Mouse (Mus musculus) MEL (cell line): Measurements from ENCODE around the gene 1110008P14Rik. TPM values are rescaled to one million over a fixed set of nuclear protein-coding genes. Genes with fewer than 3 reads are reported as not detected.
A peak's percentile ranks its signal among the peaks of the same experiment; 100 is the strongest.

Experiments used
- DNase-seq: peaks from one replicate; pipeline ENCODE4 v3.0.0; 2011; ENCODE audit warnings: low read depth, low spot score
- H3K27ac ChIP-seq: 2 replicates; pipeline ENCODE4 v1.5.1; 2012; ENCODE audit warnings: low read depth, mild to moderate bottlenecking, control low read depth, low read length, moderate library complexity; ENCODE audit not compliant: control insufficient read depth
- H3K27me3 ChIP-seq, 2 experiments: fragments of 150-350 bp in 1 of 2; sonication (generic) in 1 of 2; 2 replicates each; pipeline ENCODE4 v1.6.1; 2012; ENCODE audit warnings: low read length in 2 of 2, mild to moderate bottlenecking in 2 of 2, improper control_type of control experiment in 1 of 2, moderate library complexity in 1 of 2; ENCODE audit not compliant: insufficient read depth in 2 of 2, control insufficient read depth in 1 of 2
- H3K36me3 ChIP-seq, 2 experiments: 2 replicates each; pipeline ENCODE4 v1.6.1; 2012 to 2014; ENCODE audit warnings: low read length in 2 of 2, improper control_type of control experiment in 1 of 2, inconsistent platforms in 1 of 2, mild to moderate bottlenecking in 1 of 2; ENCODE audit not compliant: insufficient read depth in 2 of 2, control insufficient read depth in 1 of 2
- H3K4me1 ChIP-seq, 2 experiments: fragments of 150-350 bp in 1 of 2; sonication (generic) in 1 of 2; 2 replicates each; pipeline ENCODE4 v1.6.1; 2012; ENCODE audit warnings: low read length in 2 of 2, improper control_type of control experiment in 1 of 2, mild to moderate bottlenecking in 1 of 2; ENCODE audit not compliant: insufficient read depth in 2 of 2, control insufficient read depth in 1 of 2
- H3K4me3 ChIP-seq, 2 experiments: fragments of 150-350 bp in 1 of 2; sonication (generic) in 1 of 2; 2 replicates each; pipeline ENCODE4 v1.5.1; 2012; ENCODE audit warnings: low read depth in 2 of 2, low read length in 2 of 2, mild to moderate bottlenecking in 2 of 2, moderate library complexity in 2 of 2, control low read depth in 1 of 2, improper control_type of control experiment in 1 of 2; ENCODE audit not compliant: control insufficient read depth in 1 of 2, insufficient read depth in 1 of 2
- H3K79me2 ChIP-seq: 2 replicates; pipeline ENCODE4 v1.6.1; 2012; ENCODE audit warnings: mild to moderate bottlenecking, low read length, moderate library complexity; ENCODE audit not compliant: control insufficient read depth, poor library complexity, insufficient read depth
- H3K9ac ChIP-seq: 2 replicates; pipeline ENCODE4 v1.6.1; 2012; ENCODE audit warnings: low read depth, mild to moderate bottlenecking, control low read depth, low read length, moderate library complexity; ENCODE audit not compliant: control insufficient read depth, poor library complexity, severe bottlenecking
- H3K9me3 ChIP-seq: fragments of 150-350 bp; sonication (generic); replicated peaks from 2 replicates; pipeline ENCODE4 v1.6.1; 2012; ENCODE audit warnings: mild to moderate bottlenecking, low read length, improper control_type of control experiment, moderate library complexity; ENCODE audit not compliant: insufficient read depth
- BHLHE40 ChIP-seq: IDR thresholded peaks from 2 replicates; pipeline ENCODE4 v1.6.1; 2012; ENCODE audit warnings: low read depth, mild to moderate bottlenecking, inconsistent platforms, low read length, improper control_type of control experiment, borderline replicate concordance
- CHD1 ChIP-seq: IDR thresholded peaks from 2 replicates; pipeline ENCODE4 v1.6.1; 2012; ENCODE audit warnings: low read depth, mild to moderate bottlenecking, inconsistent platforms, low read length, improper control_type of control experiment
- CTCF ChIP-seq, 3 experiments: IDR thresholded peaks in 2 of 3; conservative IDR thresholded peaks in 1 of 3; 2 replicates each; pipeline ENCODE4 v1.5.1; 2011 to 2012; ENCODE audit warnings: low read length in 3 of 3, low read depth in 2 of 3, mild to moderate bottlenecking in 2 of 3, improper control_type of control experiment in 1 of 3, inconsistent platforms in 1 of 3, mixed read lengths in 1 of 3, moderate library complexity in 1 of 3; ENCODE audit not compliant: control insufficient read depth in 1 of 3, insufficient read depth in 1 of 3, poor library complexity in 1 of 3, severe bottlenecking in 1 of 3
- E2F4 ChIP-seq: IDR thresholded peaks from 2 replicates; pipeline ENCODE4 v1.6.1; 2011; ENCODE audit warnings: low read depth, low read length, improper control_type of control experiment, borderline replicate concordance
- ELF1 ChIP-seq: IDR thresholded peaks from 2 replicates; pipeline ENCODE4 v1.6.1; 2014; ENCODE audit warnings: low read depth, mild to moderate bottlenecking, inconsistent platforms, low read length, improper control_type of control experiment, moderate library complexity
- EP300 ChIP-seq, 2 experiments: IDR thresholded peaks; 2 replicates each; pipeline ENCODE4 v1.6.1; 2011; ENCODE audit warnings: improper control_type of control experiment in 2 of 2, low read length in 2 of 2, low read depth in 1 of 2, mild to moderate bottlenecking in 1 of 2
- GATA1 ChIP-seq: IDR thresholded peaks from 2 replicates; pipeline ENCODE4 v1.6.1; 2011; ENCODE audit warnings: low read depth, low read length, improper control_type of control experiment
- HCFC1 ChIP-seq: IDR thresholded peaks from 2 replicates; pipeline ENCODE4 v1.6.1; 2012; ENCODE audit warnings: low read depth, mild to moderate bottlenecking, inconsistent platforms, low read length, improper control_type of control experiment, moderate library complexity
- KAT2A ChIP-seq: conservative IDR thresholded peaks from 2 replicates; pipeline ENCODE4 v1.6.1; 2012; ENCODE audit warnings: low read depth, low read length, improper control_type of control experiment, inconsistent platforms
- MAX ChIP-seq: IDR thresholded peaks from 2 replicates; pipeline ENCODE4 v1.6.1; 2011; ENCODE audit warnings: low read length, improper control_type of control experiment
- MAZ ChIP-seq: IDR thresholded peaks from 2 replicates; pipeline ENCODE4 v1.6.1; 2012; ENCODE audit warnings: low read depth, mild to moderate bottlenecking, inconsistent platforms, low read length, improper control_type of control experiment
- MYB ChIP-seq: IDR thresholded peaks from 2 replicates; pipeline ENCODE4 v1.6.1; 2011; ENCODE audit warnings: mild to moderate bottlenecking, low read depth, low read length, improper control_type of control experiment
- MYC ChIP-seq: IDR thresholded peaks from 2 replicates; pipeline ENCODE4 v1.6.1; 2011; ENCODE audit warnings: low read depth, mild to moderate bottlenecking, low read length, improper control_type of control experiment, moderate library complexity
- NELFE ChIP-seq: IDR thresholded peaks from 2 replicates; pipeline ENCODE4 v1.6.1; 2011; ENCODE audit warnings: low read depth, low read length, improper control_type of control experiment
- NRF1 ChIP-seq: IDR thresholded peaks from 2 replicates; pipeline ENCODE4 v1.6.1; 2014; ENCODE audit warnings: low read depth, mild to moderate bottlenecking, inconsistent platforms, low read length, improper control_type of control experiment, moderate library complexity; ENCODE audit not compliant: poor library complexity, insufficient read depth, severe bottlenecking
- RAD21 ChIP-seq: IDR thresholded peaks from 2 replicates; pipeline ENCODE4 v1.6.1; 2011; ENCODE audit warnings: mild to moderate bottlenecking, low read depth, low read length, improper control_type of control experiment
- SIN3A ChIP-seq: IDR thresholded peaks from 2 replicates; pipeline ENCODE4 v1.6.1; 2012; ENCODE audit warnings: low read length, improper control_type of control experiment, inconsistent platforms
- SMC3 ChIP-seq: IDR thresholded peaks from 2 replicates; pipeline ENCODE4 v1.6.1; 2011; ENCODE audit warnings: low read depth, low read length, improper control_type of control experiment
- TCF12 ChIP-seq: IDR thresholded peaks from 2 replicates; pipeline ENCODE4 v1.6.1; 2014; ENCODE audit warnings: low read depth, mild to moderate bottlenecking, inconsistent platforms, low read length, improper control_type of control experiment, moderate library complexity
- UBTF ChIP-seq: IDR thresholded peaks from 2 replicates; pipeline ENCODE4 v1.6.1; 2012; ENCODE audit warnings: low read depth, mild to moderate bottlenecking, inconsistent platforms, low read length, improper control_type of control experiment, moderate library complexity, borderline replicate concordance; ENCODE audit not compliant: insufficient read depth
- USF1 ChIP-seq: IDR thresholded peaks from 2 replicates; pipeline ENCODE4 v1.6.1; 2014; ENCODE audit warnings: low read depth, mild to moderate bottlenecking, inconsistent platforms, low read length, improper control_type of control experiment, moderate library complexity
- ZC3H11A ChIP-seq: IDR thresholded peaks from 2 replicates; pipeline ENCODE4 v1.6.1; 2012; ENCODE audit warnings: low read depth, mild to moderate bottlenecking, inconsistent platforms, low read length, improper control_type of control experiment
- ZMIZ1 ChIP-seq: IDR thresholded peaks from 2 replicates; pipeline ENCODE4 v1.6.1; 2012; ENCODE audit warnings: low read depth, mild to moderate bottlenecking, inconsistent platforms, low read length, improper control_type of control experiment, moderate library complexity
- polyA plus RNA-seq, 2 experiments: library from polyadenylated mRNA; stranded (reverse) in 1 of 2; unstranded in 1 of 2; fragments of >175 nt in 1 of 2; fragments of >200 nt in 1 of 2; gene quantifications; 2 replicates each; pipeline versions ENCODE4 v1.2.1 to v1.2.4; 2012; ENCODE audit warnings: low replicate concordance in 2 of 2, low read depth in 1 of 2; ENCODE audit not compliant: insufficient read length in 2 of 2, insufficient read depth in 1 of 2, missing spikeins in 1 of 2
- total RNA-seq: library from RNA; depleted of rRNA; stranded (reverse); fragments of 300-350 nt; gene quantifications from 2 replicates; pipeline ENCODE4 v1.2.3, GENCODE M21; 2012

The 1110008P14Rik gene
- total and polyA plus RNA-seq, 3 experiments = 62.9 to 63.5 TPM; not detected in 1

DNA sequence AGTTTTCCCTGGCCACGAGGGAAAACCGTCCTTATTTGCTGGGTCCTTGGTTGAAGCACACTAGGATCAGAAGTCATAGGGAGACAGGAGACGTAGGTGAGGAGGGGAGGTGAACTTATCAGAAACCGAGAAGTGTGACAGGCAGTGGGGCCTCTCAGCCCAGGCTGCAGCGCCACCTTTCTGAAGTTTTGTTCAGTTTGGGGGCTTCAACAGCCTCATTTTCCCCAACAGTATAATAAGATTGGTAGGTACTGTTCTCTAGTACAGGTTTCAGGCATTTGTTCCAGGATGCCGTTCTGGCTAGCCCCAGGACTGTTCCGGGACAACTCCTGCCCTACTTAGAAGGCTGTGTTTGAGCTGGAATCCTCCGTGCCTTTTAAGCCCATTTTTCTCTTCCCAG is 13.2 kb upstream of the 1110008P14Rik start:
- no peaks in the 10 kb centered on the region for H3K9me3 ChIP-seq
- peak overlapping the region; percentile 87 for H3K27ac ChIP-seq
- peak overlapping the region; percentile 92 for H3K9ac ChIP-seq
- peak; percentile 85 for DNase-seq
- peaks cover 0 to 7% of the 10 kb centered on the region in 2 experiments; a peak in 1 of 4 replicates for H3K4me1 ChIP-seq
- TF ChIP-seq HCFC1 (0 out of 2 replicates have a peak, but pooled peaks have one; percentile 11), ZC3H11A (peak; percentile 36; the same call in 1 of the 2 replicates), ELF1 (peak; percentile 47; the same call in 1 of the 2 replicates), TCF12 (no peak), ZMIZ1 (peak; percentile 36; the same call in 1 of the 2 replicates), E2F4 (0 out of 2 replicates have a peak, but pooled peaks have one; percentile 26), SMC3 (peak; percentile 57), USF1 (no peak), CHD1 (no peak), BHLHE40 (peak; percentile 35; the same call in 1 of the 2 replicates), UBTF (no peak), GATA1 (0 out of 2 replicates have a peak, but pooled peaks have one; percentile 13), SIN3A (no peak), MAZ (peak; percentile 76), CTCF (IDR thresholded peaks at IDR 0.05 in 2 of 3, conservative IDR thresholded peaks at IDR 0.05 in 1 of 3; ENCODE audit: control insufficient read depth in 1 of 3, insufficient read depth in 1 of 3, low read depth in 2 of 3, low read length in 3 of 3, poor library complexity in 1 of 3, severe bottlenecking in 1 of 3) (peak; percentile 43 to 75 (median 70)), RAD21 (peak; percentile 63), EP300 (IDR thresholded peaks at IDR 0.05; ENCODE audit: low read depth in 1 of 2, low read length in 2 of 2) (peak in 1 of 2 experiments; percentile 33; a peak in 1 of 4 replicates), MAX (0 out of 2 replicates have a peak, but pooled peaks have one; percentile 35), NELFE (no peak), NRF1 (no peak), MYB (0 out of 2 replicates have a peak, but pooled peaks have one; percentile 8), MYC (peak; percentile 33; the same call in 1 of the 2 replicates), KAT2A (no peak)
- peaks cover 10% of the 10 kb centered on the region for H3K79me2 ChIP-seq
- H3K36me3 ChIP-seq = no peaks in the 10 kb centered on the region
- no peaks in the 10 kb centered on the region; a peak in 1 of 4 replicates for H3K27me3 ChIP-seq
- H3K4me3 ChIP-seq = peak overlapping the region; percentile 74 to 83
